Mouse (Mus musculus): Measurements from ENCODE around the gene Col23a1.

The Col23a1 gene

GRCm38 (mm10) chr11:51431287-51431686, 141.6 kb downstream of the Col23a1 start:
- DNase-seq (ENCODE audit: low read depth, low spot score): no peak

- no peak for DNase-seq (ENCODE audit: low read depth, low spot score)
Observed at GRCm38 (mm10) chr11:51431968-51432367, 142.2 kb downstream of the Col23a1 start.

GRCm38 (mm10) chr11:51442006-51442405, 152.3 kb downstream of the Col23a1 start:
- DNase-seq (ENCODE audit: low read depth, low spot score): no peak

GRCm38 (mm10) chr11:51442599-51442998, 152.9 kb downstream of the Col23a1 start:
- DNase-seq (ENCODE audit: low read depth, low spot score): no peak

- no peak for DNase-seq (ENCODE audit: low read depth, low spot score)
Observed at GRCm38 (mm10) chr11:51443818-51444217, 154.1 kb downstream of the Col23a1 start.

- DNase-seq (ENCODE audit: low read depth, low spot score): no peak
Observed at GRCm38 (mm10) chr11:51444649-51445048, 154.9 kb downstream of the Col23a1 start.

GRCm38 (mm10) chr11:51446711-51447425, 157.1 kb downstream of the Col23a1 start:
- DNase-seq (ENCODE audit: low read depth, low spot score): peak; percentile 30

- no peak for DNase-seq (ENCODE audit: low read depth, low spot score)
Observed at GRCm38 (mm10) chr11:51448256-51448655, 158.5 kb downstream of the Col23a1 start.

- peak; percentile 33 for DNase-seq (ENCODE audit: low read depth, low spot score)
Observed at GRCm38 (mm10) chr11:51448680-51449079, 159.0 kb downstream of the Col23a1 start.

GRCm38 (mm10) chr11:51449881-51450280, 160.2 kb downstream of the Col23a1 start:
- DNase-seq (ENCODE audit: low read depth, low spot score): peak; percentile 62

GRCm38 (mm10) chr11:51451281-51451680, 161.6 kb downstream of the Col23a1 start:
- no peak for DNase-seq (ENCODE audit: low read depth, low spot score)

- no peak for DNase-seq (ENCODE audit: low read depth, low spot score)
Observed at GRCm38 (mm10) chr11:51451925-51452324, 162.2 kb downstream of the Col23a1 start.

- DNase-seq (ENCODE audit: low read depth, low spot score): no peak
Observed at GRCm38 (mm10) chr11:51453742-51454141, 164.0 kb downstream of the Col23a1 start.

- DNase-seq (ENCODE audit: low read depth, low spot score): no peak
Observed at GRCm38 (mm10) chr11:51455501-51455900, 165.8 kb downstream of the Col23a1 start.

GRCm38 (mm10) chr11:51457624-51458023, 167.9 kb downstream of the Col23a1 start:
- DNase-seq (ENCODE audit: low read depth, low spot score): no peak

- peak; percentile 20 for DNase-seq (ENCODE audit: low read depth, low spot score)
Observed at GRCm38 (mm10) chr11:51458649-51459048, 168.9 kb downstream of the Col23a1 start.

GRCm38 (mm10) chr11:51459569-51460043, 169.9 kb downstream of the Col23a1 start:
- peak; percentile 6 for DNase-seq (ENCODE audit: low read depth, low spot score)

- no peak for DNase-seq (ENCODE audit: low read depth, low spot score)
Observed at GRCm38 (mm10) chr11:51468737-51469136, 179.0 kb downstream of the Col23a1 start.

GRCm38 (mm10) chr11:51469341-51469831, 179.7 kb downstream of the Col23a1 start:
- no peak for DNase-seq (ENCODE audit: low read depth, low spot score)

- no peak for DNase-seq (ENCODE audit: low read depth, low spot score)
Observed at GRCm38 (mm10) chr11:51470383-51471144, 180.8 kb downstream of the Col23a1 start.

GRCm38 (mm10) chr11:51473686-51474085, 184.0 kb downstream of the Col23a1 start:
- DNase-seq (ENCODE audit: low read depth, low spot score): no peak

- DNase-seq (ENCODE audit: low read depth, low spot score): no peak
Observed at GRCm38 (mm10) chr11:51476543-51476942, 186.8 kb downstream of the Col23a1 start.

- DNase-seq (ENCODE audit: low read depth, low spot score): no peak
Observed at GRCm38 (mm10) chr11:51477571-51477970, 187.9 kb downstream of the Col23a1 start.

Measured in brain, adult 2 months (tissue).